11 mouse cellular contexts compared by ENCODE assay signal in the genomic region with DNA sequence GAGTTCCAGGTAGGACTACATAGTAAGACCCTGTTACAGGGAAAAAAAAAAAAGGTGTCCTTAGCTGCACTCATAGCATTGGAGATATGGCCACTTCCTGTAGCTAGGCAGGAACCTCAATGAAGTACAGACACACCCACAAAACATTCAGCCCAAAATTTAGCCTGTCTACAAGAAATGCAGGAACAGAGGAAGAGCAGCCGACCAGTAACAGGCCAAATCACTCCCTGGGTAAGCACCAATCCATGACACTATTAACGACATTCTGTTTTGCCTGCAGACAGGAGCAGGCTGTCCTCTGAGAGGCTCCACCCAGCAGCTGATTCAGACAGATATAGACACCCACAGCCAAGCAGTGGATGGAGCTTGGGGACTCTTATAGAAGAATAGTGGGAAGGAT. TPM values are rescaled to one million over a fixed set of nuclear protein-coding genes. Genes with fewer than 3 reads are reported as not detected.
DNase-seq lines count a peak whose midpoint lies in the region; ATAC-seq and TF ChIP-seq lines count a peak whose summit lies in the region.
"Had no signal": no experiment of that assay in that cellular context is flagged by ENCODE, and none has a peak within 500 bp of the region (broad histone marks: within the 10 kb centered on the region; RNA-seq: fewer than 3 reads in every experiment).

No protein-coding gene starts in this region.

- H3K4me1 ChIP-seq in kidney, embryonic 14.5 days (ENCODE audit: control insufficient read depth, insufficient read depth, low read length), result no peaks in the 10 kb centered on the region; the same call in 1 of the 2 replicates
- peaks cover 67% of the 10 kb centered on the region for H3K4me1 ChIP-seq in G1E (ENCODE audit: insufficient read depth, low read depth, low read length)
- peaks cover 85% of the 10 kb centered on the region for H3K4me1 ChIP-seq in liver, embryonic 13.5 days (replicated peaks)
- no peaks in the 10 kb centered on the region for H3K4me1 ChIP-seq in hindbrain, embryonic 14.5 days (replicated peaks; ENCODE audit: control insufficient read depth, insufficient read depth, low read length)

- no peaks in the 10 kb centered on the region for H3K27me3 ChIP-seq in kidney, embryonic 14.5 days (ENCODE audit: control insufficient read depth, insufficient read depth, low read length)
- no peaks in the 10 kb centered on the region for H3K27me3 ChIP-seq in G1E (ENCODE audit: insufficient read depth, low read length)
- H3K27me3 ChIP-seq in liver, embryonic 13.5 days, result no peaks in the 10 kb centered on the region
- no peaks in the 10 kb centered on the region for H3K27me3 ChIP-seq in hindbrain, embryonic 14.5 days (ENCODE audit: control insufficient read depth, insufficient read depth, low read length)
- H3K27me3 ChIP-seq: forebrain, embryonic 13.5 days had no signal

- TF ChIP-seq CTCF in G1E (IDR thresholded peaks at IDR 0.05; ENCODE audit: low read depth, low read length), result no peak

- H3K4me2 ChIP-seq in kidney, embryonic 14.5 days (replicated peaks; ENCODE audit: low read depth, low read length), result no peak overlapping the region
- H3K4me2 ChIP-seq in liver, embryonic 13.5 days, result peak overlapping the region; percentile 58
- no peak overlapping the region for H3K4me2 ChIP-seq in hindbrain, embryonic 14.5 days (replicated peaks)
- H3K4me2 ChIP-seq: forebrain, embryonic 13.5 days had no signal

- no peaks in the 10 kb centered on the region for H3K9me3 ChIP-seq in kidney, embryonic 14.5 days (ENCODE audit: control insufficient read depth, low read length)
- no peaks in the 10 kb centered on the region for H3K9me3 ChIP-seq in G1E (replicated peaks)
- H3K9me3 ChIP-seq in liver, embryonic 13.5 days (replicated peaks), result no peaks in the 10 kb centered on the region
- no peaks in the 10 kb centered on the region for H3K9me3 ChIP-seq in hindbrain, embryonic 14.5 days (ENCODE audit: control insufficient read depth, low read length)
- H3K9me3 ChIP-seq: forebrain, embryonic 13.5 days had no signal

- WGBS in kidney, embryonic 14.5 days, result 31% methylated on average over 2 of the region's 2 CpGs
- 8% methylated on average over 2 of the region's 2 CpGs for WGBS in liver, embryonic 13.5 days (ENCODE audit: insufficient replicate concordance)
- WGBS in hindbrain, embryonic 14.5 days, result 61% methylated on average over 2 of the region's 2 CpGs

- H3K27ac ChIP-seq in kidney, embryonic 14.5 days (ENCODE audit: low read depth, low read length), result no peak overlapping the region
- H3K27ac ChIP-seq in liver, embryonic 13.5 days, result peak overlapping the region; percentile 84
- no peak overlapping the region for H3K27ac ChIP-seq in hindbrain, embryonic 14.5 days
- H3K27ac ChIP-seq: forebrain, embryonic 13.5 days had no signal

- H3K9ac ChIP-seq in kidney, embryonic 14.5 days (ENCODE audit: low read depth, low read length), result no peak overlapping the region
- H3K9ac ChIP-seq in liver, embryonic 13.5 days, result peak overlapping the region; percentile 64
- H3K9ac ChIP-seq in hindbrain, embryonic 14.5 days, result no peak overlapping the region
- H3K9ac ChIP-seq: forebrain, embryonic 13.5 days had no signal

- H3K4me3 ChIP-seq in kidney, embryonic 14.5 days (ENCODE audit: low read length), result no peak overlapping the region
- no peak overlapping the region for H3K4me3 ChIP-seq in G1E (ENCODE audit: low read depth, low read length)
- peak overlapping the region; percentile 21 for H3K4me3 ChIP-seq in liver, embryonic 13.5 days (replicated peaks)
- no peak overlapping the region for H3K4me3 ChIP-seq in hindbrain, embryonic 14.5 days (replicated peaks; ENCODE audit: low read length)
- H3K4me3 ChIP-seq: forebrain, embryonic 13.5 days had no signal

- peaks cover 13% of the 10 kb centered on the region; the same call in 1 of the 2 replicates for H3K36me3 ChIP-seq in kidney, embryonic 14.5 days (ENCODE audit: control insufficient read depth, insufficient read depth, low read length)
- peaks cover 78% of the 10 kb centered on the region for H3K36me3 ChIP-seq in G1E (replicated peaks)
- peaks cover 58% of the 10 kb centered on the region for H3K36me3 ChIP-seq in liver, embryonic 13.5 days
- H3K36me3 ChIP-seq in hindbrain, embryonic 14.5 days (replicated peaks; ENCODE audit: control insufficient read depth, insufficient read depth), result peaks cover 11% of the 10 kb centered on the region

- ATAC-seq in kidney, embryonic 14.5 days (ENCODE audit: low FRiP score, low TSS enrichment), result no peak; the same call in 1 of the 2 replicates
- peak; percentile 88 for ATAC-seq in G1E (ENCODE audit: extremely low read depth, insufficient number of reproducible peaks, low FRiP score, poor library complexity, severe bottlenecking)
- peak; percentile 86 for ATAC-seq in liver, embryonic 13.5 days (ENCODE audit: low read depth)
- ATAC-seq in hindbrain, embryonic 14.5 days (ENCODE audit: low FRiP score), result no peak
- ATAC-seq: forebrain, embryonic 13.5 days had no signal

- DNase-seq in kidney, postnatal 10 days, result peak; percentile 22
- no peak for DNase-seq in G1E (ENCODE audit: low spot score)
- peak; percentile 62 for DNase-seq in c-Kit-positive CD71-positive TER-119-positive erythroid progenitor cells, embryonic 14.5 days (ENCODE audit: low spot score)
- DNase-seq in liver, embryonic 13.5 days, result peak; percentile 69
- no peak for DNase-seq in hindbrain, embryonic 14.5 days (ENCODE audit: low spot score)
- no peak for DNase-seq in thymus, postnatal 0 days (ENCODE audit: low spot score)
- no peak for DNase-seq in thymus, postnatal 4 days
- DNase-seq: embryo, embryonic 11 days; kidney, postnatal 14 days had no signal

RNA-seq across cellular contexts. Expression of a gene that starts 8.1 kb away (rescaled TPM):
- polyA plus RNA-seq in kidney, embryonic 14.5 days (2014; fragmentation: Nextera tagmentation; extraction: Ambion mirVana), result 36.0 and 51.6 TPM in 2 replicates
- total RNA-seq in G1E (2014; fragmentation: Nextera tagmentation), result 249 and 255 TPM in 2 replicates
- 238 and 273 TPM in 2 replicates for total RNA-seq in G1E (2017)
- 25.4 and 35.0 TPM in 2 replicates for polyA plus RNA-seq in G1E (2012)
- polyA plus RNA-seq in liver, embryonic 13.5 days (2015; fragmentation: Nextera tagmentation; extraction: Ambion mirVana), result 29.6 and 32.1 TPM in 2 replicates
- polyA plus RNA-seq in hindbrain, embryonic 14.5 days (2014; fragmentation: Nextera tagmentation; extraction: Ambion mirVana), result 42.9 and 44.3 TPM in 2 replicates
- 36.7 and 50.8 TPM in 2 replicates for polyA plus RNA-seq in thymus, postnatal 0 days (2015; fragmentation: Nextera tagmentation; extraction: Ambion mirVana)

Comparison
In these comparisons a context has a peak if more than half of its experiments do, and no peak if none do; other contexts are left out.
1. DNase-seq: peak in kidney, postnatal 10 days (single experiment), c-Kit-positive CD71-positive TER-119-positive erythroid progenitor cells, embryonic 14.5 days (single experiment) and liver, embryonic 13.5 days (single experiment); none in G1E (single experiment), hindbrain, embryonic 14.5 days (single experiment), thymus, postnatal 0 days (single experiment) and thymus, postnatal 4 days (single experiment).
2. ATAC-seq: peak in G1E (single experiment) and liver, embryonic 13.5 days (single experiment); none in kidney, embryonic 14.5 days (single experiment) and hindbrain, embryonic 14.5 days (single experiment).